Mouse (Mus musculus) megakaryocyte progenitor cell, adult 5-6 weeks (primary cell): ENCODE measurements around the gene Stxbp3. TPM values are rescaled to one million over a fixed set of nuclear protein-coding genes. Genes with fewer than 3 reads are reported as not detected.
"Not testable (repeated sequence)": the region's sequence is repeated elsewhere in the genome, so short reads cannot be mapped to it uniquely, and the experiment has no call there.

Experiments
- ATAC-seq: replicated peaks from 2 replicates; pipeline ENCODE4 v1.8.0; 2016; ENCODE audit warnings: mild to moderate bottlenecking, moderate TSS enrichment, inconsistent platforms; ENCODE audit not compliant: poor library complexity
- total RNA-seq, 2 experiments: library from RNA; stranded (forward) in 1 of 2; stranded (reverse) in 1 of 2; fragments of 157-497, 149-512 nt in 1 of 2; fragments of 200-1000 nt in 1 of 2; gene quantifications; 2 replicates each; pipeline versions ENCODE4 v1.2.3 to v1.2.4; 2015 to 2017

Stxbp3 gene
- total RNA-seq (2015) (28.8 and 36.7 TPM in 2 replicates), total RNA-seq (2017) (18.0 and 26.9 TPM in 2 replicates)

DNA sequence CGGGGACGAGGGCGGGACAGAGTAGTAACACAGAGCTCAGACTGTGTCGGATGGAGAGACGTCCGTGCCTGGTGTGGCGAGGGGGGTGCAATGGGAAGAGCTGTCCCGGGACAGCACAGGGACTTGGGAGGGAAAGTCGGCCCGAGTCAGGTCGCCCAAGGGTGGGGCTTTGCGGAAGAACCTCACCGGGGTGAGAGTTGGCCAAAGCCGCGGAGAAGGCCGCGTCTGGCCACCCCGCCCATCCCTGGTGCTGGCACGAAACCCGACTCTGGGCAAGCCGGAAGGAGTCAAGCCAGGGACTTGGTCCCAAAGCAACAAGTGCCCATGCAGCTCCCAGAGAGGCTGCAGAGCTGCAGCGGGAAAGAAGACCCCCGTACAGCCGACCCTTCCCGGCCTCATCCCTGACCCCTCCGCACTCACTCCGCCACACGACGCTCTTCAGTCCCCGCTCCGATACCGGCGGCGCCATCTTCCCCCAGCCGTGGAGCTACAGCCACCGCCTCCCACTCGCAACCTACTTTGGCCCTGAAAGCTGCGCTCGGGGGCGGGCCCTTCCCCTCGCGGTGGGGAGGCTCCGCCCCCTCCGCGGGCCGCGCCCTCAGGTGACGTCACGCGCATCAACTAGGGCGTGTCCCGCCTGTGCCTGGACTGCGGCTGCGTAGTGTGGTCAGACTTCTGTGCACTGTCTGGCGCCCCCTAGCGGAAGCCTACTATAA is at the start of gene Stxbp3:
Gene Stxbp3 (minus strand): TSS at position 527 of the 716 bp plus-strand sequence.
- peak; percentile 92 for ATAC-seq

DNA sequence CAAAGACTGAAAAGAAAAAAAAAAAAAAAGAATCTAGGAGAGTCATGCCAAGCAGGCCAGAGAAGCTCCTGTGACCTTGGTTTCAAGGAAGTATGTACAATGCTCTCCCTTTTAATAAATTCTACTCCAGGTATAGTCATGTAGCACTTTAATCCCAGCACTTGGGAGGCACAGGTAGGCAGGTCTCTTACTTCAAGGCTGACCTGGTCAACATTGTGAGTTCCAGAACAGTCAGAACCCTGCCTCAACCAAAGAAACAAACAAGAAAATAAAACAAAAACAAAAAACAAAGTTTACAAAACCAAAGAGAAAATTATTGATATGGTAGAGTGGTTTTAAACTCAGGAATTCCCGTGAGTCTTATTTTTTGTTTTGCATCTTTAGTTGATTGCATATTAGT is 49.6 kb upstream of the Stxbp3 start, which contains the start of gene Fndc7:
Gene Fndc7 (minus strand): TSS at position 101 of the 400 bp plus-strand sequence.
- no peak for ATAC-seq

- ATAC-seq, result no peak
These were observed 47.3 kb upstream of the Stxbp3 start for GRCm38 (mm10) chr3:108887618-108887975.

GRCm38 (mm10) chr3:108886934-108887617 is 46.8 kb upstream of the Stxbp3 start:
- ATAC-seq, result no peak

DNA sequence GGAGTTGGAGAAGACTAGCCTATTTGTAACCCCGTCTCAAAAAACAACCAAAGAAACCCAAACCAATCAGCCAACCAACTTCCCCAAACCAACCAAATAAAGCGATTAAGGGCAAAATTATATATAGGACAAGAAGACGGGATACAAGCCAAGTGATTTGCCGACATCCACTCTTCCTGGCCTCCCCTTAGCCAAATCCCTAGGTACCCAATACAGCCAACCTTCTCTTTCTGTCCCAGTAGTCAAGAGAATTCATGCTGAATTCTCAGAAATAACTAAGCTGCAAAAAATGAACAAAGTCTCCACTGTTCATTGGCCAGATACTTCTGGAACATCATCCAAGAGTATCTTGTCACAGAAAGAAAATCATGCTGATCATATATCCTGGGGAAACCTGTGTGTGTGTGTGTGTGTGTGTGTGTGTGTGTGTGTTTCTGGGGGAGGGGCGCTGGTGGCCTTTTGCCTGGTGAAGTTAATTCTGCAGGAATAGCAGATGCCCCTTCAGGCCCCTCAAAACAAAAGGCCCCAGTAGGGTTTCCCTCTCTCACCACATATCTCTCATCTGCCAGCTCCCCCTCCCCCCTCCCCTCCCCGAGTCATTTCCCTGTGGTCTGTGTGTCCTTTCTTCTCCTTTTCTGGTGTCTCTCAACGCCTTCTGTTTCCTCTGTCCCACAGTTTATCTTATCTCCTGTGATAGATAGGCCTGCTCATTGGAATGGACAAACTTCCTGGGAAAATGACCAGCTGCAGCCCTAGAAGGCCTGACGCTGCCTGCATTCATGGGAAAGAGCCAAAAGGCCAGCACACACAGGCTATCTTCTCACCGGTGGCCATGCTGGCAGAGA is 45.6 kb upstream of the Stxbp3 start:
- ATAC-seq, result peak; percentile 78

DNA sequence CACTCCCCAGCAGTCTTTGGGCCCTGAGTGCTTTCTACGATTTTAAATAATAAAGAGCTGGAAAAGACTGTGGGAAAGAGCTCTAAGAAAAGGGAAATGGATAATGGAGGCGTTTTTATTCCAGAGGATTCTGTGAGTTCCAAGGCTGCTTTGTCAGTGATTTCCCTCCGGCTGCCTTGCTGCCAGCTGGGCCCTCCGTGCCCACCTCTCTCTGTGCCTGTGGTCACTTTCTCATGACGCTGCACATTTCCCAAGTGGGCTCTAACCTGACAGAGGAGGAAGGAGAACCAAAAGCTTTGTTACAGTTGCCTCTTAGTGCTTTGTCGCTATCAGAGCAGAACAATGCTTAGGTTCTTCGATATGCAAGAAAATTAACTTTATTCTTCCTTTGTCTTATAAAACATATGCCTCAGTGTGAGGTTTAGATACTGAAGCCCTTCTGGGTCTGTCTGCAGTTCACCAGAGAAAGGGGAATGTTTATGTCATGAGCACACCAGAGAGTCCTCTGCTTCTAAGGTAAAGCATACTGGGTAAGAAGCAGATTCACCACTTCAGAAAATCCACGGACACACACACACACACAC is 44.5 kb upstream of the Stxbp3 start:
- peak; percentile 56 for ATAC-seq

GRCm38 (mm10) chr3:108883067-108883466 is 42.7 kb upstream of the Stxbp3 start:
- no peak for ATAC-seq

DNA sequence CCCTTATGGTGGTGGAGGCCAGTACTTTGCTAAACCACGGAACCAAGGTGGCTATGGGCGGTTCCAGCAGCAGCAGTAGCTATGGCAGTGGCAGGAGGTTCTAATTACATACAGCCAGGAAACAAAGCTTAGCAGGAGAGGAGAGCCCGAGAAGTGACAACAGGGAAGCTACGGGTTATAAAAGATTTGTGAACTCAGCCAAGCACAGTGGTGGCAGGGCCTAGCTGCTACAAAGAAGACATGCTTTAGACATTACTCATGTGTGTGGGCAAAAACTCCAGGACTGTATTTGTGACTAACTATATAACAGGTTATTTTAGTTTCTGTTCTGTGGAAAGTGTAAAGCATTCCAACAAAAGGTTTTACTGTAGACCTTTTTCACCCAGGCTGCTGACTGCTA is 41.5 kb upstream of the Stxbp3 start:
- ATAC-seq, result not testable (repeated sequence)

DNA sequence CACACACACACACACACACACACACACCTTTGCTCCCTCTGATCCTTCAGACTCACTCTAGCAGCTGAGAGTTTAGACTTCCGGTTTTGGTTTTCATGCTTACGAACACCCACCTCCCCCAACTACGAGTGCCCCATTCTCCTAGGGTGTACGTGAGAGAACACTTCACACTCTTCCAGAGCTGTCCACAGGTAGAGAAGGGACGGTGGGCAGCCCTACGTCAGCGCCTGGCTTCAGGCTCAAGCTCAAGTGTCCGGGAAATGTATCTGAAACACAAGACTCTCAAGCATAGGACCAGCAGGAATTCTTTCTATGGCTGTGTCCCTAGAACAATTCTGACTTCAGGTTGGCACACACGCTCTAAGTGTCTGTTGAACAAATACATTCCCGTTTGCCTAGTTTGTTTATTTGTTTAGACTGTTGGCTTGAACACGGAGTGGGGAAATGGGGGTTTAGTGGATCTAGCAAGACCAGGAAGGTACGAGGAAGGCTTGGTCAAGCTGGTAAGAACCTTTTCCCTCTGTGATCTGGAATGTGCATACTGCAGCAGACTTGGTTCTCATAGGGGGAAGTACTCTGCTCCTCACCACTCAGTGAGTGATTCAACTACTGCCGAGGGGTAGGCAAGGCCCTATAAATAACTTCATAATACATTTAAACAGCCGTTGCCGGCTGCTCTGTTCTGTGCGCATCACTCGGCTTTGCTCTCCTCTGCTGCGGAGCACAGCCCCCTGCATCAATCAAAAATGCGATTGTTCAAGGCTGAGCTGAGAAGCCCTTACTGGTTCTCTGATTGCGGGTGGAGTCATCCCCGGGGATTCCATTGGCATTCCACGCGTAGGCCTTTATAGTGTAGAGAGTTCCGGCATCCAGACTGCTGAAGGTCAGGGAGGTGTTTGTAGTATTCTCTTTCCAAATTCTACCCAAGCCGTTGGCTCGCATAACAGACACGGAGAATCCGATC is 40.5 kb upstream of the Stxbp3 start:
- ATAC-seq, result peak; percentile 60

DNA sequence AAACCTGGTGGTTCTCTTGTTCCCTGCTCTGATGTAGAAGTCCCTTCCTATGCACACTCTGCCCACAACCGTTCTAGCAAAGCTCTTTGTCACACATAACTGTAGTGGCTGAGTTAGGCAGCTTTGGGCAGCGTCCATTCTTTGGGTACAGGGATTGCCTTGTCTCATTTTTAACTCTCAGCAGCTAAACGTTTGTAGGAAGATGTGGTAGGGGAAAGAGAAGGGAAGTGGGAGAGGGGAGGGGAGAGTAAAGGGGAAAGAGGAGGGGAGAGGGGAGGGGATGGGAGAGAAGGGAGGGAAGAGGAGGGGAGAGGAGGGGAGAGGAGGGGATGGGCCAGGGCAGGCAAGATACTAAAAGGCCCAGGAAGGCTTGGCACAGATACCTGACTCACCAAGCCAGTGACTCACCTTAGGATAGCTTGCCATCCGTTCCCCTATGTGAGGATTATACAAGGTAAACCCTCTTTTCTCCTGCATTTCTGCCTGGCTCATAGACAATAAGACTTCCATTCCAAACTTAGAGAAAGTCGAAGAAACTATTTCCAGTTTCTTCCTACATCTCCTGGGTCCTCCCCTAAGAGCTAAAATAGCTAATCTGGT is 39.6 kb upstream of the Stxbp3 start:
- ATAC-seq, result no peak

GRCm38 (mm10) chr3:108879129-108879528 is 38.8 kb upstream of the Stxbp3 start:
- no peak for ATAC-seq

DNA sequence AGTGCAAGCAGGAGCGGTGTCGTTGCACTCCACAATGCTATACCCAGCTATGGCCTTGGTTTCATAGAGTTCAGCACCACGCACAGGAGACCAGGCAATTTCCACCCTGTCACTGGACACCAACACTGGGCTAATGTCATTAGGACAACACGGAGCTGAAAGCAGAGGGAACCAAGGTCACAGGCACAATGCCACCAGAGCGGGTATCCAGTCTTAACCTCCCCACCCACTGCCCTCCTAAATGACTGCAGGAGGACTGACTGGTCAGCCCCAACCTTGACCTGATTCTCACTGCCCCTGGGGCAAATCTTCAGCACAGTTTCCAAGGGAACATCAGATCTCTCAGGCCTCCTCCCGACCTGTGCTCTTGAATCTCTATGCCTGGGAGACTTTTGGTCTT is 30.3 kb upstream of the Stxbp3 start:
- ATAC-seq, result no peak

DNA sequence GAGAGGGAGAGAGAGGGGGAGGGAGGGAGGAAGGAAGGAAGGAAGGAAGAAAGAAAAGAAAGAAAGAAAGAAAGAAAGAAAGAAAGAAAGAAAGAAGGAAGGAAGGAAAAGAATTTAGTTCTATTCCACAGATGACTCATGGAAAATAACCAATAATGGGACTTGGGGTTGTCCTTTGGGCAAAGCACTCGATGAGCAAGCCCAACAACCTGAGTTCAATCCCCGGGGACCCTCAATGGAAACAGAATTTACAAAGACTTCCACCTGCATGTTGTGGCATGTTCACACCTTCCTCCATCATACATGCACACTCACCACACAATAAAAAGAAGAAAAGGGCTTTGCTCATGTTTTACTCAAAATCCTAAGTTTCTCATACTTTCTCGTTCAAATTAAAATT is 27.1 kb upstream of the Stxbp3 start:
- ATAC-seq, result no peak

DNA sequence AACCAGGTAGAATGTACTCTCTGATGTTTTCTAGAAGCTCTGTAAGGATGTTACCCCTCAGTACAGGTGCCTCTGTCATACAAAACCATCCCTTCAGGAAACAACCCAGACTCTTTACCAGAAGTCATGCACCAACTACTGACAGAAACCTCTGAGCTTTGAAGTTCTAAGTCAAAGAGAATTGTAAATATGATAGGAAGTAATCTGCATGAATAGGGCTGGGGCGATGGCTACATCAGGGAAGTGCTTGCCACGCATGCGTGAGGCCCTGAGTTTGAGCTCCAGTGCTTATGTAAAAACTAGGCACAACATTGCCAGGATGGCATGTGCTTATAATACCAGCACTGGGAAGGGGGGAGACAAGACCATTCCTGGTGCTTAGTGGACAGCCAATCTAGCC is 25.4 kb upstream of the Stxbp3 start:
- ATAC-seq, result no peak

GRCm38 (mm10) chr3:108865129-108865528 is 24.8 kb upstream of the Stxbp3 start:
- ATAC-seq, result peak; percentile 72

- no peak for ATAC-seq
These were observed 22.8 kb upstream of the Stxbp3 start for GRCm38 (mm10) chr3:108863091-108863490.

DNA sequence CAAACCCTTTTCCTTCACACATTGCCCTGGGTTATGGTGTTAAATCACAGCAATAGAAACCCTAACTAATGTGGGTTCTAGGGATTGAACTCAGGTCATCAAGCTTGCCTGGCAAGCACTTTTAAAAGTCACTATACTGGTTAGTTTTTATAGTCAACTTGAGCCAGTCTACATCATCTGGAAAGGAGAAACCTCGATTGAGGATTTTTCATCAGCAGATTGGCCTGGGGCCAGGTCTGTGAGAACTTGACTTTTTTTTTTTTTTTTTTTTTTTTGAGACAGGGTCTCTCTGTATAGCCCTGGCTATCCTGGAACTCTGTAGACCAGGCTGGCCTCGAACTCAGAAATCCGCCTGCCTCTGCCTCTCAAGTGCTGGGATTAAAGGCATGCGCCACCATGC is 22.0 kb upstream of the Stxbp3 start:
- not testable (repeated sequence) for ATAC-seq

DNA sequence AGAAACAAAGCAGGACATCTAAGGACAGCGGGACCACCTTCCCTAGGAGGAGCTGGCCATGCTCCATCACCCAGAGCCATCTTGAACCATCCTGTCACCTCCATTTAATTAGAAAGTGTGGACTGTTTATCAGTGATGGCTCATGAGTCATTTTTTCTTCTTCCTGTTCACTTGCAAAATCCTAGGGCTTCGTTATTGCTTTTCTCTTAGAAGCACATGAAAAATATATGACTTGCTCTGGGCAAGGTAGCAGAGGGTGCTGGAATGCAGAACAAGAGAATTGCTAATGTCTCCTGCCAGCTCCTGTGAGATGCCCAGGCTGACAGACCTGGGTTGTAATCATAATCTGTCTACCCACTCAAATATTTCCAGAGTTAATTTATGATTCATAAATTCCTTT is 20.5 kb upstream of the Stxbp3 start:
- ATAC-seq, result no peak

- no peak for ATAC-seq
These were observed 18.0 kb upstream of the Stxbp3 start for GRCm38 (mm10) chr3:108858231-108858770.
